Mouse (Mus musculus) kidney, postnatal 25 days (tissue): Measurements from ENCODE around the gene Itga8.

Experiments
- DNase-seq, 2 experiments: peaks; one replicate each; pipeline ENCODE4 v3.0.0; 2021; ENCODE audit warnings: mixed read lengths in 2 of 2

Gene Itga8

DNA sequence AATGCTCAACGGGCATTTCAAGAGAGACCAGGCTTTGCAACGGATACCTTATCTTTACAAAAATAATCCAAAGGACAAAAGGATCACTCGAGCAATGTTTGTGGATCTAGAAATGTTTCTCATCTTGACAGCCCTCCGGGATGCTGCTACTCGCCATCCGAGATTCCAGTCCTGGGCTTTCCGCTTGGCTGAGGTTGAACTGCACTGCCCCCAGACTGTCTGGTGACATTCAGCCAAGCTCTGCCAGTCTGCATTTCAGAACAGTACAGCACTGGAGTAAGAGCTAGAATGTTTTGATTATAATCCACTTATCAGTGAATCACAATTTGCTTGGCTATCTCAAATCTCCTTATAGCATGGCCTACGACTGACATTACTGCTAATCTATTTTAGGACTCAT is 8.3 kb downstream of the Itga8 start:
- DNase-seq, result no peak

DNA sequence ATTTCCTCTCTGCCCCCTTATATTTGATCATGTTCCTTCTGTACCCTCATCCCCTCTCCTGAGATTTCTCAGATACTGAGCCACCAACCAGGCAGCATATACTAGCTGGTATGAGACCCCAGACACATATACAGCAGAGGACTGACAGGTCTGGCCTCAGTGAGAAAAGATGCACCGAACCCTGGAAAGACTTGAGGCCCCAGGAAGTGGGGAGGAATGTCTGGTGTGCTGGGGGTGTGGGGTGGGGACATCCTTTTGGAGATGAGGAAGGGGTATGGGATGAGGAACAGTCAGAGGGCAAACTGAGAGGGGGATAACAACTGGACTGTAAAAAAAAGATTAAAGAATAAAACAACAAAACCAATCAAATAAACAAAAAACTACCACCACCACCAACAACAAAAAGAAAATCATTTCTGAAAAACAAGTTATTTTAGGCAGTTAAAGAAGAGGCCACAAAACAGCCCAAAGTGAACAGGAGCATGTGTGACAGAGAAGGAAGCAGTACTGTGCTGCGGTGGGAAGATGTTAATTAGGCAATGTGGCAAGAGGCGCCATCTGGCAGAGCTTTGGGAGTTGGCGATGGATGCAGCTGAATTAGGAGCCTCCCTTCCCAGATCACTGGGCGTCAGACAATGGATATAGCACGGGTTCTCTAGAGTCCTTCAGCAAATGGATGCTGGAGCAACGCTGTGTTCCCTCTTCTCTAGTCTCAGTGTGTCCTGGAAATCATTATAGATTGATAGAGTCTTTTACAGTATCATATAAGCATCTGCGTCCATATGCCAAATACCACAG is 9.5 kb downstream of the Itga8 start:
- DNase-seq, result no peak

DNA sequence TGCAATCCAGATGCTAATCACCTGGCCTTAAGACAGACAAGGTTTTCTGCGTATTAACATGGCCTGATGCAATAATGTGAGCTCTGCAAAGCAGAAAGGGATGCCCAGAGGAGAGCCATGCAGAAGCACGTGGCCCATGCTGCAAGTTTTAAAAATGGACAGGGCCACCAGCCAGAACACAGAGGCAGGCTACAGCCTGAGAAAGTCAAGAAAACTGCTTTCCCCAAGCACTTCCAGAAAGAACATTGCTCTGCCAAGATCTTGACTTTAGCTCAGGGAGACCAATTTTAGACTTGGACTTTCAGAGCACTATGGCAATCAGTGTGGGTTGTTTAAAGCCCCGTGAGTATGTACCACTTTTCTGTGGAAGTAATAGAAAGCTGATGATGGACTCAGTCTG is 11.5 kb downstream of the Itga8 start:
- no peak for DNase-seq

DNA sequence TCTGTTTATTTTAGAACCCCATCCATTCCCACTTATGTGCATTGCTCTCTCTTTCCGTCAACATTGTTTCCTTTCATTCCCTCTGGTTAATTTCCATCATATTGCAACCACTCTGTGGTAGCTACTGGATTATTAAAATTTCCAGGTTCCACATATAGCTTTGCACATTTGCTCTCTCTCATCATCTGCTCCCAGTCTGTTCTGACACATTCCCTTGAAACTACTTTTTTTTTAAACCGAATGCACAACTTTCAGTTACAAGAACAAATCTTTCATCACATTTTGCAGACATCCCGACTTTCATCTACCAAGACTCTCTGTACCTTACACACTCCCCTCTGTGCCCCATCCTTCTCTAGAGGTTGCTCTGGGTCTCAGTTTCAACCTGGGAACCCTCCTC is 13.9 kb downstream of the Itga8 start:
- DNase-seq, result no peak

DNA sequence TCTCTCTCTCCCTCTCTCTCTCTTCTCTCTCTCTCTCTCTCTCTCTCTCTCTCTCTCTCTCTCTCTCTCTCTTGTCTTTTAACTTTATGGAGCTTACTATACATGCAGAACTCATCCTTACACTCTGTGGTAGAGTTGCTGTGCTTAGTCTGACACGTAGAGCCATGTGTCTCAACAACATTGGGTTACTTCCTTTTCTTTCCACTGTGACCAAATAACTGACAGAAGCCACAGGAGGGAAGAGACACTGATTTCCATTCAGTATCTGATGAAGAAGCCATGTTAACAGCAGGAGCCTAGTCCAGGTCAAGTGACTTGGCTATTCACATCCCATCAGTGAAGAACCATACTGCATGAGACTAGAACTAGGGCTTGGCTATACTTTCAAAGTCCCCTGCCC is 21.1 kb downstream of the Itga8 start:
- DNase-seq, result no peak

DNA sequence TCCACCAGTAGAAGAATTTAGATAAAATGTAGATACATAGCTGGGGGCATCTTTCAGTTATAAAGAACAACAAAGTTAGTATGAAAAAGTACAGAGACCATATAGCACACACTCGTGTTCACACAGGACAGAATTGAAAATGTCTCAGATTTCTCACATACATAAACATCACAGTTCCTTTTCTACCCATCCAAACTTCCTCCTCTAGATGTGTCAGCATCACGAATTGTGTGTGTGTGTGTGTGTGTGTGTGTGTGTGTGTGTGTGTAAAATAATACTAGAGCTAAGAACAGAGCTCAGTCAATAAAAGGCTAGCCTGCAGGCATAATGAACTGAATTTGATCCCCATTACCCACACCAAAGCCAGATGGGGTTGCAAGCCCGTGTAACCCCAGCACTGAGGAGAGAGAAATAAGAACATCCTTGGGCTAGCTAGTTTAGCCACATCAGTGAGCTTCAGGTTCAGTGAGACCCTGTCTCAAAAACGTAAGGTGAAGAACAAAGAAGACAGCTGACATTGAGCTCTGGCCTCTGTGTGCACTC is 22.6 kb downstream of the Itga8 start:
- DNase-seq, result no peak

DNA sequence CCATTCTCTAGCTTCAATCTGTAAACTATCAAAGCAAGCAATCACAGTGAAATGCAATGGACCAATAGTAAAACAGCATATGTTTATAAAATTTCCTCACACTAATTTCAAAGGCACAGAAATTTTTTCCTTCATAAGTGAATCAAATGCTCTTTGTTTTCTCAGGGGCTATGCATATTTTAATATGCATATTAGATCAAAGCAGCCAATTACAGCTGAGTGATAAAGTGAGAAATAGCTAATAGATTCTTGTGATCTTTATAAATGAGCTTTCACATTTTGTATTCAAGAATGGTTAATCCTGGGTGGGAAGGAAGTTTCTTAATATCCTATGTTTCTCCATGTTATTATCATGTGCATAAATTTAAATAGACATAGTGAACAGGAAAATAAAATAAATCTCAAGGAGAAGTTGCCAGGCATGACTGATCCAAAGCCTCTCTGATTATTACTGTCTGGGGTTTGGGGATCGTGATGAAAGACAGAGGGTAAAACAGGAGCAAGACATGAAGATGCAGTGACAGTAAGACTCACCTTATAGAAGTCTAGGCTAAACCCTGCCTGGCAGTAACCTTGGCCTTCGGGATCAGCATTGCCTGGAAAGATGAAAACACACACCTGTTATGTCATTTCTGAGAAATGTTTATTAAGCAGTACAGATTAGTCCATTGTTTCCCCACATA is 44.9 kb downstream of the Itga8 start:
- no peak for DNase-seq

DNA sequence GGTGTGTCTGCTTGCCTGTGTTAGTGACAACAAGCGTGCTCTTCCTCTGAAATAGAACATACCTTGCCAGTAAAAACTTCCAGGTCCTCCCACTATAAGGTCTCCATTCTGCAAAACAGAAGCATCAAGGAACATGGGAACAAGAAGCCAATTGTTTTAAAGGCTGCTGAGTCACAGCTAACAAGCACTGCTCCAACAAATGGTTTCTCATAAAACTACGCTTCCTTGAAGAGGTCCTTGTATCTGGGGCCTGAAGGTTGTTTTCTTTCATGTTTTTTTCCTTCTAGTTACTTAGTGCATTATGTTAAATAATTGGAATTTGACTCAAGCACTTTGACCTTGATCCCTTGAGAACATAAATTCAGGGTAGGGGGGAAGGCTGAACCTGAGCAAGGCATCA is 45.8 kb downstream of the Itga8 start:
- no peak for DNase-seq

DNA sequence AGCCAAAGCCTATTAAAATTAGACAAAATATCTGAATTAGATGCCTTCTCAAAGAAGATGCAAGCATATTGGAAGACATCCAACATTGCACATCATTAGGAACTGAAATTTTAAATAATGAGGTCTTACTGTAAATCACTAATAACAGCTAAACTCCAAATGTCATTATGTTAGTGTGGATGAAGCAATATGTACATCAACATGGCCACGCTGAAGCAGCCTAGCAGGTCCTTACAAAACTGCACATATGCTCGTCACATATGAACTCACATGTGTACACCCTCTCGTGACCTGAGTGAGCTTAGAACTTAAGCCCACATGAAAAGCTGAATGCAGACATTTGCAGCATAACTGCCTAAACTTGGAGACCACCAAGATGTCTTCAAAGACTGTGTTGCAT is 66.4 kb downstream of the Itga8 start:
- no peak for DNase-seq

DNA sequence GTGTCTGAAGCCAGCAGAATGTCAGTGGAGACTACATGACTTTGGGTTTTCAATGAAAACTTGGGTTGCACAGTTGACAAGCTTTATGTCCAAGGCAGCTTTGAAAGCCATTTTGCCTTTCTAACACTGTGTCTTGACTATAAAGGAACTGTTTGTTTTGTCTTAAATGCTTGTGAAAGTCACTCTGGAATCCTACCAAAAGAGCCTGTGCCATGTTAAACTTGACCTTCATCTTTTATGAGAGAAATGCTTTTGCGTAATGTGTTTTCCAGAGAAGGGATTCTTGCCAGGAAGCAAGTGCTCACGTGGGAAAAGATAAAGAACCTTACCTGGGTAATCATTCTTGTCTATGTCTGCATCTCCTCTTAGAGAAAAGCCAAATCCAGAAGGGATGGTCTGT is 72.0 kb downstream of the Itga8 start:
- no peak for DNase-seq

DNA sequence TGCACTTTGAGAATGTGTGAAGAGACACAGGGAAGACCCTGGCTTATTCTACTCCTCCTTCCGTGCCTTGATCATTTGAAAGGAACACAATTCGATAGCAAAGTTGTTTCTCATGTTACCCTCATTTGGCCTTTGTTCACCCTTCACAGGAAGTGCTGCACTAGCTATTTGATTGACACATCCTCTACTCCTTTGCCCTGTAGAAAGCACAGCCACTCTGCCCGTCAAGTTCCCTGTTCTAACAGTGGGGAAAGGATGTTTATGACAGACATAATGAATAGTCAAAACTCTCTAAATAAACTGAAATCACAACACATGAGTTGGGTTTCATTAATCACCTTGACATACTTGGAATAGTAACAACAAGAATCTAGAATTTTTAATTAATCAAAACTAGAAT is 73.4 kb downstream of the Itga8 start:
- DNase-seq, result peak in 1 of 2 experiments; percentile 55

DNA sequence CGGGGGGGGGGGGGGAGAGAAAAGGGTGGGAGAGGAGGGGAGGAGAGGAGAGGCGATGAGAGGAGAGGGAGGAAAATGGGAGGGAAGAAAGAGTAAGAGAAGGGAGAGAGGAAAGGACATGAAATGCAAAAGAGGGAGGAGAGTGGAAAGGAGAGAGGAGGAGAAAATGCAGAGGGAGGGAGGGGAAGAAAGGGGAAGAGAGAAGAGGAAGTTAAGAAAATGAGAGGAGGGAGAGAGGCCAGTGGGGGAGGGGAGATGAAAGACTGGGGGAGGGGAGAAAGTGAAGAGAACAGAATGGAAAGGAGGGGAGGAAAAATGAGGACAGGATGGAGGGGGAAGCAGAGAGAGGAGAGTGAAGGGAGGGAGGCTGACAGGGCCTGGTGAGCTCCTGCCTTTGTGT is 74.5 kb downstream of the Itga8 start:
- DNase-seq, result no peak

DNA sequence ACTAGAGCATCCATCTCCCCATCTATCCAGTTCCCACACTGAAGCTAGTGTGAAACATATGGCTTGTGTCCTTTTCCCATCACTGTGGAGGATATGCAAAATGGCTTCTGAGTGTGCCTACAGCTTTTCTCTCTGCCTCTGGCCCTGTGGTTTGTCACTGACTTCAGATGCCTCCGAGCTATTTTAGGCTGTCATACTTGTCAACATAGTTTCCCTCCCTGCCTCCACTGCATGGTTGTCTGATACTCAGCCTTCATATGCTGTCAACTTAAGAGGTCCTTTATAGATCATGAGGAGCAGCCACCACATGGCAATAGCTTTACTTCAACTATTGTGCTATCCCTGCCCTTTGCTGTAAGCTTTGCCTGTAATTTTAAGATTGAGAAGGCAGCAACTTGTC is 75.4 kb downstream of the Itga8 start:
- DNase-seq, result no peak

DNA sequence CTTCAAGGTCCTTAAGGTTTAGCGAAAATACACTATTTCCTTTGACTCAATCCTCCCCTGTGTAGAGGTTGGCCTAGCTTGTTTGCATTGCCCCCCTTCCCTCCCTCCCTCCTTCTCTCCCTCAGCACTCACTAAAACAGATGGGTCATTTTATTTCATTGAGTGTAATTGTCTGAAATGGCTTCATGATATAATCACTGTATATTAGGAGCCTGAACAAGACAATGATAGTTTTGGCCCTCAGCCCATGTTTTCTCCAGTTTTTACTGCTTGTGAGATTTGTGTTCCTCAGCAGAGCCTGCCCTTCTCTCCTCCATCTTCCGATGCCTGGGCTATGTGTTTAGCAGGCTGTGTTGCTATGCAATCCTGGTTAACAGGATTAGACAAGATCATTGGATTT is 80.1 kb downstream of the Itga8 start:
- DNase-seq, result peak in 1 of 2 experiments; percentile 15

DNA sequence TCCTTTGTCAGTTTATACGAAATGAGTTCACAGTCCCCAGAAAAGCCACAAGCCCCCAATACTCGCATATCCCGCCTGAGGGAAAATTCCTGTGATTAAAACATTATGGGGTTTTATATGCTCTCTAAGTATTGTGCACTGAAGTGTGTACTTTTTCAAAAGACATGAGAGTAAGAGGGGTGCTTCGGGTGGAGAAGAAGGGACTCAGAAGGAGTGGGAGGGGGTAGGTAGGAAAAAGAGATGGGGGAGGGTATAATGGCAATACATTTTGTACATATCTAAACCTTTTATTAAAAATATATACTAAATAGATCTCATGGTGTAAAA is 88.3 kb downstream of the Itga8 start:
- DNase-seq, result no peak

DNA sequence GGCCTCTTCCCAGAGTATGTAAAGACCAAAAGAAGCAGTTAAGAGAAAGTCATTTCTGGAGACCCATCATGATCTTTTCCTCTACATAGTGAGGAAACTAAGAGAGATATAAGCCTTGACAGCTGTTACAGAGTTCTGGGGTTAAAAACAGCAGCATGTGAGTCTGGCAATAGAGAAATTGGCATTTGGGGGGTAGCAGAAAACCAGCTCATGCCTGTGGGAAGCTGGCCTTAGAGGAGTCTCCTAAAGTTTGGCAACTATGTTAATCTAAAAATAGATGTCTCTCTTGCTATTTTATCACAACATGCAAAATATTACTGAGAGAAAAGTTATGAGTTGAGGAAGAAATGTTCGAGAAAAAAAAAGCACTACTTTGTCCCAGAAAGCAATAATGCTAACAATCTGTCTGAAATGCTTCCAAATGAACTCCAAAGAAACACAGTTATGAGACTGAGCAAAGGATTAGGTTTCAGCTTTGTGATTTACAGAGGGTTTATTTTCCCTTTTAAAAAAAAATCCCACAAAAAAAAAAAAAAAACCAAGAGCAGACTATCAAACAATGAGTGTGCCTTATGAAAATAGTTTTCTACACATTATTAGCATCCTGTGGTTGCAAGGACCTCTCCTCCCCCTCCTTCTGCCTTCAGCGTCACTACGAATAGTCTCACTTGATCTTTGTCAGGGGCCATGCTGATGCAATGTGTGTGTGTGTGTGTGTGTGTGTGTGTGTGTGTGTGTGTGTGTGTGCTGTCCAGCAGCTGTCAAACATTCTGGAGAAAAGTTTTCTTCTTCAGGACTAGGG is 88.9 kb downstream of the Itga8 start:
- peak in 1 of 2 experiments; percentile 11 for DNase-seq

DNA sequence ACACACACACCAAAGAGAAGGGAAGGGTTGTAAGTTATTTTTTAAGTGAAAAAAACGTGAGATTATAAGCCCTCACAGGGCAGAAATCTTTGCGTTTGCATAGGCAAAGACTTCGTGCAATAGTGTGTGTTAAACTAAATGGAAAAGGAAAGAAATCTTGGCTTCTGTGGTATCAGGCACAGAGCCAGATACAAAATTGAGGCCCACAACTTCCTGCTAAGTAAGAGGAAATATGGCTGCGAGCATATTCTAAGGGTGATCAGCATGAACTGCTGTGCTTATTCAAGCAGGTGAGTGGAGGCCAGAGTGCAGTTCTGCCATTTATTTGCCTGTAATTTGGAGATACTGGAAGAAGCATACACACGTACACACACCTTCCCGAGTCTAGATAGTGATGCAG is 93.6 kb downstream of the Itga8 start:
- DNase-seq, result peak in 1 of 2 experiments; percentile 10

DNA sequence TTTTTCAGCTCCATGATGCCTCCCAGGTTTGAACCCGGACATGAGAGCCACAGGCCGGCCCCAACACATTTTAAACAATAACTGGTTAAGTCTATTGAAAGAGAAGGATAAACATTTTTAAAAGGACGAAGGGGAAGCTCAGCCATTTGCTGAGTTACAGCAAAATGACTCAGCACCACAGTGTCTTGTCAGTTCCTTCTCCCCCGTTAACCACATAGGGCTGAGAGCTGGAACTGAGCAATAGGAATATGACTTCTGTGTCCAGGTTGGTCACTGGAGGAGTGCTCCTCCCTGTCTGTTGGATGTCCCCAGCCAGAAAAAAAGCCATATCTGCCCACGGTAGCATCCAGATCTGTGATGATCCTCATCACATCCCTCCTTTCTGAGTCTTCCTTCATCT is 95.4 kb downstream of the Itga8 start:
- no peak for DNase-seq

DNA sequence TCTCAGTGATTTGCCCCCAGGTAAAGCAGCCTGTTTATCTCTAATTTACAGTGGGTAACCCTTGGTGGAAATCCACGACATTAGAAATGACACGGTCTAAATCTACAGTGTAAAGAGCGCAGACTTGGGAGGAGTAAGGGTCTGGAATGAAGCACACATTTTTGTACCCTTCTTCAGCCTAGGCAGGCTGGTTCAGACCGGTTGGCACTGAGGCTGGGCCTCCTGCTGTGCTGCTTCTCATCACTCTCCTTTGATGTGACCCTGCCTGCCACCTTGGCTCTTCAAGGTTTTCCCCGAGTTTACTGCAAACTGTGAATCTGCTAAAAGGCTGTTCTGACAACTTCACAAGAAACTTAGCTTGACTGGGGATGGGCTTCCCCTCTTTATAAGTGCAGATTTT is 95.8 kb downstream of the Itga8 start:
- no peak for DNase-seq

DNA sequence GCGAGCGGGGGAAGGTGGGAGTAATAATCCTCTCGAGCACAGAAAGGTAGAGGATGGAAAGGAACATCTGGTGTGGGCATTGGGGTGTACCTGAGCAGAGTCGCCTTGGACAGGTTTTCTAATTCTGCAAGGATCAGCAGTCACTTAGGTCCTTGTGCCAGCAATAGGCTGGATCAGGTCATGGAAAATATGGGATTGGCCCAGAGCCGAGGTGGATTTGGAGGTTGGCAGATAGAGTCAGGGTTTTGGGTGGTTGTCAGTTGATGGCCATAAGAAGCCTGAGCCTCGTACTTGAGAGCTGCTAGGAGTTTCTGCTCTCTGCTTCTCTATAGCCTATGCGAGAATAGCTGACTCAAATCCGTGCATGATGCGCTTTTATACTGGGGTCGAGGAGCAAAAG is 98.5 kb downstream of the Itga8 start:
- DNase-seq, result no peak

DNA sequence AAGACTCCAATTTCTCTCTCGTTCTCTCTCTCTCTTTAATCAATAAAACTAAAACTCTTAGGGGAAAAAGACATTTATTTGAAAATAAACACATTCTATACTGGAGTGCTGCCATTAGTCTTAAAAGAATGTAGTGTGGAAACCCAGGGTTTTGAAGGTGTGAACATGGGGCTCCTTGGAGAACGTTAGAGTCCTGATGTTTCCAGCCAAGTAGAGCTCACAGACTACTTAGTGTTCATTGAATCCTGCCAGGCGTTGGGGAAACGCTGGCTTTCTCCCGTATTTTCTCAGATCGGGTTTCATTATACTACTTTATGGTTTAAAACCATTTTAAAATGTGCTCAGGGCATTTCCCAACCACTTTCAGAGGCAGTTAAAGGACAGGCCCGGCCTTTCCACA is 103.0 kb downstream of the Itga8 start:
- no peak for DNase-seq

DNA sequence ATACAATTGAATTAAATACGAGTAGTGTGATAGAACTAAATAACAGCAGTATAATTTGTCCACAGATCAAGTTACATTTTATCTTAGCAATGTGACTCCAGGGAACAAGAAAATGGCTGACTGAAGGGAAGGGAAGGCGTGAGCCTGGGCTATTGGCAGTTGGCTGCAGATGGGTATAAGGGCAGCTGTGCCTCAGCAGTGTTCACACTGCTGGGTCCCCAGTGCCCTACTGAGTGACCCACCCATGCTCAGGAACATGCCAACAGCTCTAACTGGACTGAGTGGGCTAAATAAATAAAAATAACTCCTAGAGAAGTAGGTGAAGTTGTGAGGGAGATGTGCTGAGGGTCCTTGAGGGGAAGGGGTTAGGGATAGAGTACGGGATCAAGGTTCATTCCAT is 103.5 kb downstream of the Itga8 start:
- DNase-seq, result no peak

DNA sequence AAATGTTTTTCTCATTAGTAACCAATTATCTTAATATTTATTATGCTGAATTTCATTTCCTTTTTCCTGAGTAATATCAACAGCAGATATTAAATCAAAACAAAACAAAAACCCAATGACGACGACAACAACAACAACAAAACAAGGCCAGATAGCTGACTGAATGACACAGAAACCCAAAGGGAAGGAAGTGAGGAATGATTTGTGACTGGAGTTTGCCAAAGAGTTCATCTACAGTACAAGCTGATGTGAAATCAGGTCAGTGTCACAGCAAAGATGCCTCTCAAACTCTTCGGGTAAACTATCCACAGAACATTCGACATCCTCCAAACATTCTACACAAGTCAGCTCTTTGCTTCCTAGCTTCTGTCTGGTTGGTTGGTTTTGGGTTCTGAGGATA is 104.0 kb downstream of the Itga8 start:
- no peak for DNase-seq

DNA sequence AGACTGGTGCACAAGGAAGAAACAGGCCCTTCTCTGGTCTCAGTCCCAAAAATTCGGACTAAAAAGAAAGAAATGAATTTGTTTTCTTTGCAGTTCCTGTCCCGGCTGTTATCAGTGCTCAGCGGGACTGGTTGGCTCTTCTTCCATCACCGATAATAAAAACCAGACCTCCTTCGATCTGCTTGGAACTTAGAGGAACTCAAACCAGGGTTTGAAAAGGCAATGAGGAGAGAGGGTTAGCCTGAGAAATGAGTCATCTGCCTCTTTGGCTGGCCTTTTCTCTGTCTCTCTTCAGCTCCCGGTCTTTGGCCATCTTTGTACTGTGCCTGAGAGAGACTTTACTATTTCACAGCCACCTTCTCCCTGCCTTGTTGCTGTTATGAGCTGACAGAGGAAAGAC is 112.7 kb downstream of the Itga8 start:
- no peak for DNase-seq
